Mouse (Mus musculus) adrenal gland, postnatal 25 days (tissue): Measurements from ENCODE around the gene Nxpe5. TPM values are rescaled to one million over a fixed set of nuclear protein-coding genes. Genes with fewer than 3 reads are reported as not detected.

Experiments used
- DNase-seq: peaks from one replicate; pipeline ENCODE4 v3.0.0; 2021; ENCODE audit warnings: mixed read lengths
- total RNA-seq: library from RNA; stranded (reverse); gene quantifications from 2 replicates; pipeline ENCODE4 v1.2.3, GENCODE M21; 2021

Gene Nxpe5
- total RNA-seq, 1 experiment from 2014 or later = 0.30 TPM

DNA sequence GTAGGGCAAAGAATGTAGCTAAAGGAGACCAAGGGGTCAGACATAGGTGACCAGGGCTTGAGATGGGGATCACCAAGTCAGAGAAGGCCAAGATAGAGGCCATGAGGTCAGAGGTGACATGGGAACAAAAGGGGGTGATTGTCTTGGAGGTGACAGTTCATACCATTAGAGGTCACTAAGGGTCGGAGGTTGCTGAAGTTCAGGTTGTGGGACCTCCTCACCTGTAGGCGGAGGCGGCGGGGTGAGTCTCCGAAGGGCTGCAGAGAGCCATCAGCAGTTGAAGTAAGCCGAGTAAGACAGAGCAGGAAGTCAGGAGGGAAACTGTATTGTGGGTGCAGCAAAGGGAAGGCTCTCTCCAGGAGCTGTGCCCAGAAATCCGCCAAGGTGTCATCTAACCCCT is 52.3 kb downstream of the Nxpe5 start:
- DNase-seq = no peak

- DNase-seq = peak; percentile 85
Measured at GRCm38 (mm10) chr5:138279585-138280424, 54.1 kb downstream of the Nxpe5 start, which contains the start of the genes Gm43720, Gpc2 and Stag3. Gene Gm43720, minus strand, starts transcription at chr5:138279958. Gene Gpc2, minus strand, starts transcription at chr5:138280005. Gene Stag3, plus strand, starts transcription at chr5:138280240.

- no peak for DNase-seq
Measured at GRCm38 (mm10) chr5:138280425-138280768, 54.7 kb downstream of the Nxpe5 start.

DNA sequence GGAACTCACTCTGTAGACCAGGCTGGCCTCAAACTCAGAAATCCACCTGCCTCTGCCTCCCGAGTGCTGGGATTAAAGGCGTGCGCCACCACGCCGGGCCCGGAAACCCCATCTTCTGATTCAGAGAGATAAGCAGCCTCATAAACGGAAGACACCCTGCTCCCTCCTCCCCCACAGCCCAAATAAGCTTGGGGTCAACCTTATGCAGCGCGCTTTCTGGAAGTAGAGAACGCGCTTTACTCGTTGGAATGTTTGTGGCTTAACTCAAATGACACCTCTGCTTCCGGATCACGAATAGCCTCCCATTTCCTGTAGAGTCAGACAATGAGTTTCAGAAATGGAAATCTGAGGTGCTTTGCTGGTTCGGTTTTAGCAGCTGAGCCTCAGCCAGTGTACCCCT is 55.1 kb downstream of the Nxpe5 start:
- no peak for DNase-seq

DNA sequence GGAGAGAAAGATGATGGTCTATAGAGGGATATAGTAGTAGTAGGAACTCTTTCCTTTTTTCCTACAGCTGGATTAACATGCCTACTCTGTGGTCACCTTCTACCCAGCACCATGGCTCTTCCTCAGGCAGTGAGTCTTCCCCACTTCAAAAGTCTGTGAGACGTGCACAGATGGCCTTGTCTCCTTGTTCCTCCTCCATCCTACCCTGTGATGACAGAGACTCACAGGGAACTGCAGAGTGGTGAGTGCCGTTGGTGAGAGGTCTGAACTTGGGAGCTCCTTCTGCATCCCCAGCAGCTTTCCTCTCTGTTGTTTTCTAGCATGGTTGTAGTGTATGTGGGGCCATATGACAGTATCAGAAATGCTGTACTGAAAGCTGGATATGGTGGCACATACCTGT is 56.1 kb downstream of the Nxpe5 start:
- no peak for DNase-seq

DNA sequence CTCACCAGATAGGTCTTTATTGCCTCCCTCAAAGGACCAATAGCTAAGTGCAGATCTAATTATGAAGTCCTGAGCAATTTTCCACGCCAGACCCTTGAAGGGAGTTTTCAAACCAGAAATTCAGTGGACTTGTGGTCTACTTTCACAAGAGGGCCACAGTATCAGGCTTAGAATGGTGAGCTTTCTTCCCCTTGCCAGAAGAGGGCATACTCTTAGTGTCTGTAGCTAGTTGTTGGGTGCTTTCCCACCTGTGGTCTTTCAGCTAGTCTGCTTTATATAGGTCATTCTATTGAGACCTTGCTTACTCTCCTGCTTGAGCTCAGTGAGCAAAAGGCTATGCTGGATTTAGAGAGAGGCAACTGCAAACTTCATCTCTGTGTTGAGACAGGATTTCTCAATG is 57.8 kb downstream of the Nxpe5 start:
- DNase-seq = no peak

GRCm38 (mm10) chr5:138287861-138288260 is 62.2 kb downstream of the Nxpe5 start:
- no peak for DNase-seq

GRCm38 (mm10) chr5:138291638-138292037 is 65.9 kb downstream of the Nxpe5 start:
- no peak for DNase-seq

DNA sequence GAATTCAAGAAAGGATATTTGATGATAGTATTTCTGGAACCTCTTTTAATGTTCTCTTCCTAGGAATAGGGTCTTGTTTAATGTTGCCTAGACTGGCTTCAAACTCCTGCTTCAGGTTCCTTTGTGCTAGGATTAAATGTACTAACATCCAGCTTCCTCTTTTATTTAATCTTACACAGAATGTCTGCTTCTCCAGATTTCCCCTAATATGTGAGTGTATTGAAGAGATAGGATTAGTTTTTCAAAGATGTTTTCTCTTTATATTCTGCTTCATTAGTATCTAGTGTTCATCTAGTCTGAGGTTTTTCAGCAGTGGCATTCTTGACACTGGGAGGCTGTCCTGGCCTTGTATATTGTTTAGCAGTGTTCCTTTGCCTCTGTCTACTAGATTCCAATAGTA is 68.5 kb downstream of the Nxpe5 start:
- no peak for DNase-seq

DNA sequence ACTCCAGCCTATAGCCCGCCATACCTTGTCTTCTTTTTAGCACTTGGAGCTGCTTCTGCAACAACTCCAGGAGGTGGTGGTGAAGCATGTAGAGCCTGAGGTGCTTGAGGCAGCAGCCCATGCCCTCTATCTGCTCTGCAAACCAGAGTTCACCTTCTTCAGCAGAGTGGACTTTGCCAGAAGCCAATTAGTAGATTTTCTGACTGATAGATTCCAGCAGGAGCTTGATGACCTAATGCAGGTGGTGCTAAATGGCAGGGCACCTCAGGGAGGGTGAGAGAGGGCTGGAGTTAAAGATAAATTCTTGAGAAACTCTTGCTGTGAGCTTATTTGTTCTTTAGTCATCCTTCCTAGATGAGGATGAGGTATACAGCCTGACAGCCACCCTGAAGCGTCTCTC is 73.9 kb downstream of the Nxpe5 start:
- no peak for DNase-seq

Other genes starting within 250 kb of the Nxpe5 start
- gene Azgp1, start 244.4 kb upstream of the Nxpe5 start, total RNA-seq = 0.52 and 11.1 TPM in 2 replicates
- gene Smok3a, start 204.6 kb upstream of the Nxpe5 start, total RNA-seq = not detected in 2 replicates
- gene Smok3b, start 204.5 kb upstream of the Nxpe5 start, total RNA-seq = not detected in 2 replicates
- gene Smok3c, start 172.7 kb upstream of the Nxpe5 start, total RNA-seq = not detected in 2 replicates
- gene Zkscan1, start 140.8 kb upstream of the Nxpe5 start, total RNA-seq = 40.4 and 47.5 TPM in 2 replicates
- gene Zscan21, start 109.0 kb upstream of the Nxpe5 start, total RNA-seq = 18.9 and 19.8 TPM in 2 replicates
- 11.4 and 14.1 TPM in 2 replicates for gene Zfp113, start 70.2 kb upstream of the Nxpe5 start, total RNA-seq
- 136 and 140 TPM in 2 replicates for gene Cops6, start 64.8 kb upstream of the Nxpe5 start, total RNA-seq
- 19.1 and 25.8 TPM in 2 replicates for gene Ap4m1, start 53.9 kb upstream of the Nxpe5 start, total RNA-seq
- gene Mcm7, start 53.5 kb upstream of the Nxpe5 start, total RNA-seq = 46.7 and 48.8 TPM in 2 replicates
- 42.9 and 46.0 TPM in 2 replicates for gene Taf6, start 38.4 kb upstream of the Nxpe5 start, total RNA-seq
- gene Cnpy4, start 38.4 kb upstream of the Nxpe5 start, total RNA-seq = 21.6 and 25.5 TPM in 2 replicates
- 9.4 and 12.1 TPM in 2 replicates for gene Mblac1, start 31.6 kb upstream of the Nxpe5 start, total RNA-seq
- gene Lamtor4, start 29.6 kb downstream of the Nxpe5 start, total RNA-seq = 79.7 and 96.6 TPM in 2 replicates
- 31.6 and 38.4 TPM in 2 replicates for gene BC037034, start 38.1 kb downstream of the Nxpe5 start, total RNA-seq
- gene Gal3st4, start 46.9 kb downstream of the Nxpe5 start, total RNA-seq = not detected in 2 replicates
- gene Gm43720, start 54.1 kb downstream of the Nxpe5 start, total RNA-seq = not detected in 2 replicates
- gene Gpc2, start 54.1 kb downstream of the Nxpe5 start, total RNA-seq = 0.81 and 0.91 TPM in 2 replicates
- not detected in 2 replicates for gene Stag3, start 54.3 kb downstream of the Nxpe5 start, total RNA-seq
- gene Pvrig, start 116.1 kb downstream of the Nxpe5 start, total RNA-seq = not detected in 2 replicates
- 6.4 and 9.1 TPM in 2 replicates for gene Zfp157, start 215.6 kb downstream of the Nxpe5 start, total RNA-seq